Mouse (Mus musculus) limb, embryonic 13.5 days (tissue): ENCODE measurements around the gene Scube1. TPM values are rescaled to one million over a fixed set of nuclear protein-coding genes. Genes with fewer than 3 reads are reported as not detected.

ENCODE experiments used
- ATAC-seq: fragments of 200-750 bp; cut with Nextera tagmentation; 2 replicates; pipeline ENCODE4 v1.8.0; 2017; ENCODE audit warnings: low read depth, moderate number of reproducible peaks, moderate TSS enrichment; ENCODE audit not compliant: low FRiP score
- H3K27ac ChIP-seq: fragments of 300-500 bp; sonication (generic); 2 replicates; pipeline ENCODE4 v1.5.1; 2015; ENCODE audit warnings: inconsistent platforms, mild to moderate bottlenecking, moderate library complexity
- H3K27me3 ChIP-seq: fragments of 300-500 bp; sonication (generic); 2 replicates; pipeline ENCODE4 v1.6.1; 2015; ENCODE audit warnings: mild to moderate bottlenecking, inconsistent platforms
- H3K36me3 ChIP-seq: fragments of 300-500 bp; sonication (generic); 2 replicates; pipeline ENCODE4 v1.6.1; 2015; ENCODE audit warnings: inconsistent platforms, mild to moderate bottlenecking, moderate library complexity
- H3K4me1 ChIP-seq: fragments of 300-500 bp; sonication (generic); 2 replicates; pipeline ENCODE4 v1.6.1; 2015; ENCODE audit warnings: inconsistent platforms
- H3K4me2 ChIP-seq: fragments of 300-500 bp; sonication (generic); replicated peaks from 2 replicates; pipeline ENCODE4 v1.6.1; 2015; ENCODE audit warnings: inconsistent platforms, mild to moderate bottlenecking, moderate library complexity
- H3K4me3 ChIP-seq: fragments of 300-500 bp; sonication (generic); 2 replicates; pipeline ENCODE4 v1.5.1; 2015; ENCODE audit warnings: moderate library complexity, mild to moderate bottlenecking, inconsistent platforms
- H3K9ac ChIP-seq: fragments of 300-500 bp; sonication (generic); 2 replicates; pipeline ENCODE4 v1.6.1; 2015; ENCODE audit warnings: mild to moderate bottlenecking, inconsistent platforms
- H3K9me3 ChIP-seq: fragments of 300-500 bp; sonication (generic); 2 replicates; pipeline ENCODE4 v1.6.1; 2016; ENCODE audit warnings: inconsistent platforms
- WGBS: fragments of 180-500 bp; shearing (Covaris S2); methylation state at CpG from one replicate; pipeline ENCODE4 v1.1.7; 2015; 5-methylcytosine and 5-hydroxymethylcytosine counted together
- polyA plus RNA-seq: library from polyadenylated mRNA; unstranded; fragments of >200 nt; fragmentation: Nextera tagmentation; extraction: Ambion mirVana; gene quantifications from 2 replicates; pipeline ENCODE4 v1.2.1, GENCODE M21; 2015

Gene Scube1
- polyA plus RNA-seq, 1 experiment from 2014 or later, result 22.0 TPM

DNA sequence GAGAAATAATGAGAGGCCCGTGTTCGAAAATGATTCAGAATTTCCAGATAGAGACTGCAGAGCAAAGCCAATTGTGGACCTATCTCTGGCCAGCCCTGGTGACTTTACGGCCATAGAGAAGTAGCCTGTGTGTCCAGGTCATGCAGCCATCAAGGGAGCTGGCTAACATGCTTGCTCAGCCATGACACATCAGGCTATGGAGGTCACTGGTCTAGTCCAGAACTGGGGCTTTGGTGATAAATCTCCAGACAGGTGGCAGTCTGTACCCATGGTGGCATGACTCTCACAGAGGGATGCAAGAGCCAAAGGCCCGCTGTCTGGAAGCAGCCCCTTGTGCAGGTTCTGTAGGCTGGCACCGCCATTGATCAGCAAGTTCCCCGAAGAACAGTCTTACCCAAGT lies 82.3 kb downstream of the Scube1 start:
- Histone ChIP-seq H3K27ac (no peak overlapping the region), H3K4me3 (no peak overlapping the region), H3K36me3 (no peaks in the 10 kb centered on the region), H3K9ac (no peak overlapping the region), H3K4me1 (peaks cover 25% of the 10 kb centered on the region), H3K9me3 (no peaks in the 10 kb centered on the region), H3K4me2 (no peak overlapping the region), H3K27me3 (no peaks in the 10 kb centered on the region)
- no peak for ATAC-seq
- WGBS, result 93% methylated on average over 6 of the region's 6 CpGs

DNA sequence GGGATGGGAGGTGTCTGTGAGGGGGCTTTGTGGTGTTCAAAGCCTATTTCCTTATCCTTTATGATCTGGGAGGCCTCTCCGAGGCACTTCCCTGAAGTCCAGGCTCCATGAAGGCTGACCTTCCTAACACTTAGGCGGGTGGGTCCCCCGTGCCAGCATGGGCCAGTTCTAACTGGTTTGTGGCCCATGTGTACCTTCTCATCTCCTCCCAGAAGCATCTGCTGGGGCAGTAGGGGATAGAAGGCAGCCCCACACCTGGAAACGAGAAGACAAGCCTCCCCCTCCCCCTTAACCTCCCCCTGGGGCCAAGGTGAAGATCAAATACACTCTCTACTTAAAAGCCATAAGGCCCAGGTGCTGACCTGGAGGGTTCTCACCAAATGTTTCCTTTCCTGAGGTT lies 84.6 kb downstream of the Scube1 start:
- Histone ChIP-seq H3K4me3 (no peak overlapping the region), H3K4me2 (no peak overlapping the region), H3K9ac (no peak overlapping the region), H3K27me3 (no peaks in the 10 kb centered on the region), H3K9me3 (no peaks in the 10 kb centered on the region), H3K27ac (no peak overlapping the region), H3K4me1 (peaks cover 27% of the 10 kb centered on the region), H3K36me3 (no peaks in the 10 kb centered on the region)
- no peak for ATAC-seq
- 18% methylated on average over 4 of the region's 4 CpGs for WGBS

DNA sequence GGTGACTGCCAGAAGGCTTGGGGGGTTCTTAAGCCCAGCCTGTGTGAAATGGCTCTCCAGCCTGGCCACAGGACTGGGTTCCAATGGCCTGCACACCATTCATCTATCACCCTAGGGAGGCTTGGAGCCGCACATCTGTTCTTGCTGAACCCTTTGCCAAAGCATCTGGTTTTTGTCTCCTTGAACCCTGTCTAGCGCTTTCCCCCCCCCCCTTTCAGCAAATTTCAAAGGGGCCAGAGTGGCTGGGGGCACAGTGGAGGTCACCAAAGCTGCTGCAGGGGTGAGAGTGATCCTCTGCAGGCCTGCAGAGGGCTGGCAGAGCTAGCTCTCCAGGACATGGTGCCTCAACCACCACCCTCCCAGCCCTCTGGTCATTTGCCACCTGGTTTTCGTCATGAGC lies 85.7 kb downstream of the Scube1 start:
- Histone ChIP-seq H3K9me3 (no peaks in the 10 kb centered on the region), H3K4me3 (no peak overlapping the region), H3K9ac (no peak overlapping the region), H3K4me1 (peaks cover 27% of the 10 kb centered on the region), H3K4me2 (no peak overlapping the region), H3K36me3 (no peaks in the 10 kb centered on the region; the same call in 1 of the 2 replicates), H3K27me3 (no peaks in the 10 kb centered on the region), H3K27ac (no peak overlapping the region)
- 6% methylated on average over 3 of the region's 3 CpGs for WGBS
- ATAC-seq, result no peak

DNA sequence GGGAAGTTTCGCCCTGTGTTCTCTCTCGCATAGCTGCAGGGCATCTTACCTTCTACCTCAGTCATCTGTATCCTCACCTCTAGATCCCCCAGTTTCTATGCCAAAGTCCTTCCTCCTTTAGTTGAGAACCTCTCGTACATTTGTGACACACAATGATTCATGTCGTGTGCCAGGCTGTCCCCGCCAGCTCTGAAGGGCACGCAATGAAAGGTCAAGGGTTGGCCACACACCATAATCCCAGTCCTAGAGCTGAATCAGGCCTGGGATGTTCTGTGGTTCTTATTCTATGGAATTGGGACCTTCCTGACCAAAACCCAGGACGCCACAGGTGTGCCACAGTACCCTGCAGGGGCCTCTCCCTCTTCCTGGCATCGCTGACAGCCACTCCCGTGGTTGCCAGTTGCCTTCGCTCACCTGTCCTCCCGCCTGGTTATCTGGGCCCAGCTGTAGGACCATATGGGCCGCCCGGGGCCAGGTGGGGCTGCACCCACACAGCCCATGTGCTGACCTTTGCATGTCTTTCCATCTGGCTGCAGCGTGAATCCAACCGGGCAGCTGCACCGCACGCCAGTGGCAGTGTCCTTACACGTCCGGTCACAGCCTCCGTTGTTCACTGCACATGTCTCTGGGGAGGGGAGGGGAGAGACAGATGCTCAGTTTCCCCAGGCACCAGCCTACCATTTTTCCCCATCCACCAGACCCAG lies 86.5 kb downstream of the Scube1 start:
- Histone ChIP-seq H3K9me3 (no peaks in the 10 kb centered on the region), H3K4me1 (peaks cover 27% of the 10 kb centered on the region), H3K27ac (no peak overlapping the region), H3K36me3 (no peaks in the 10 kb centered on the region; the same call in 1 of the 2 replicates), H3K27me3 (no peaks in the 10 kb centered on the region), H3K4me2 (no peak overlapping the region), H3K4me3 (no peak overlapping the region), H3K9ac (no peak overlapping the region)
- WGBS, result 53% methylated on average over 20 of the region's 20 CpGs
- no peak for ATAC-seq

DNA sequence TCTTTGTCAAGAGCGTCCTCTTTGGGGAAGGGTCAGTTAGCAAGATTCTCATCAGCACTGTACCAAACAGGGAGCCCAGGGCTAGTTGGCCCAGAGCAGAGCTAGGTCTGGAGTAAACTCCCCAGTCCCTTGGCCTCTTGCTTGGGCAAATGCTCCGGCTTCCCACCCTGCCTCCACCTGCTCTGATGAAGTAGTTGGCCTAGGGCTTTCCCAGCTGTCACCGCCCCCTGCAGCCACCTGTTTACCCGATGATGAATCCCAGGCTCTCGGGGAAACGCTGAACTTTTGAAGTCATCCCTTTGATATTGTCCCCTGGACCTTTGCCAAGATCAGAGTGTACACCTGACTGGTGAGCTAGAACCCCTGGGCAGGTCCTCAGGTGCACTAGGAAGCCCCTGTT lies 88.1 kb downstream of the Scube1 start:
- H3K36me3 ChIP-seq, result peaks cover 4% of the 10 kb centered on the region; the same call in 1 of the 2 replicates
- ATAC-seq, result no peak

DNA sequence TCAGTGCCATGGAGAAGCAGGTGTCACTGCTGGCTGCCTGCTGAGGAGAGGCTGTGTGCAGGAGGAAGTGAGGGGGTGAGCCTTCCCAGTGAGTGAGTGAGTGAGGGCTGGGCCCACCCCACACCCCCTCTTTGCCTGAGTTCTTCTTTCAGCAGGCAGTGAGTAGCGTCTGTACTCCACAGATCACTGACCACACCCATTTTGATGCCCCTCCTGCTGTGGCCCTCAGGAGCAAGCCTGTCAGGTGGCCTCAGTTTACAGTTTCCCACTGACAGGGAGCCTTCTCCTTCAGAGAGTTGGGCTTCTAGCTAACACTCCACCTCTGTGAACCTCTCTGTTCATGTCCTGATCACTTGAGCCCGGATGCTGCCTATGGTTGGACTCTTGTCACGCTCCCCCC lies 89.6 kb downstream of the Scube1 start:
- Histone ChIP-seq H3K4me2 (no peak overlapping the region), H3K27me3 (no peaks in the 10 kb centered on the region), H3K27ac (no peak overlapping the region), H3K4me3 (no peak overlapping the region), H3K9me3 (no peaks in the 10 kb centered on the region), H3K4me1 (peaks cover 22% of the 10 kb centered on the region), H3K36me3 (peaks cover 8% of the 10 kb centered on the region), H3K9ac (no peak overlapping the region)
- no peak for ATAC-seq
- 57% methylated on average over 3 of the region's 3 CpGs for WGBS

More for the DNA sequence above, 88.1 kb downstream of the Scube1 start:
- H3K9ac ChIP-seq, result no peak overlapping the region
- no peaks in the 10 kb centered on the region for H3K9me3 ChIP-seq
- no peak overlapping the region for H3K4me2 ChIP-seq
- no peak overlapping the region for H3K4me3 ChIP-seq
- 52% methylated on average over 6 of the region's 6 CpGs for whole genome bisulfite sequencing
- H3K4me1 ChIP-seq, result peaks cover 27% of the 10 kb centered on the region
- no peaks in the 10 kb centered on the region for H3K27me3 ChIP-seq
- H3K27ac ChIP-seq, result no peak overlapping the region

DNA sequence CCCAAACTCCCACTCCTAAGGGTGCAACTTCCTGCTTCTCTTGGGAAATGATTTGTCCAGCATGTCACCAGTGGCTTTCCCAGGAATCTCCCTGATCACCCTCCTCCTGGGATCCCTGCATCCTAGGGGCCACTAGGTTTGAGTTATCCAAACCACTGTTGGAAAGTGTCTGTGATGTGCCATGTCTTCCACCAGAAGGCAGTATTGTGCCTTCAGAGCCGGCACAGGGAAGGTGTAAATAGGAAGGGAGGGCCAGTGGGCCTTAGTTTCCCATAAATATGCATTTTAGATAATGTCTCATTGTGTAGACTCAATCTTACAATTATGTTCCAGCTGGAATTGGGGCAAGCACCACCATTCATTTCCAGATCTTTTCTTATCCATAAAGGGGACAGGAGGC lies 90.7 kb downstream of the Scube1 start:
- Histone ChIP-seq H3K4me3 (no peak overlapping the region), H3K36me3 (peaks cover 19% of the 10 kb centered on the region), H3K4me1 (peaks cover 11% of the 10 kb centered on the region), H3K9me3 (0 out of 2 replicates have a peak, but pooled peaks cover 5% of the 10 kb centered on the region), H3K27me3 (no peaks in the 10 kb centered on the region), H3K4me2 (no peak overlapping the region), H3K27ac (no peak overlapping the region), H3K9ac (no peak overlapping the region)
- ATAC-seq, result no peak
- WGBS, result 28% methylated on average over 1 of the region's 1 CpGs

DNA sequence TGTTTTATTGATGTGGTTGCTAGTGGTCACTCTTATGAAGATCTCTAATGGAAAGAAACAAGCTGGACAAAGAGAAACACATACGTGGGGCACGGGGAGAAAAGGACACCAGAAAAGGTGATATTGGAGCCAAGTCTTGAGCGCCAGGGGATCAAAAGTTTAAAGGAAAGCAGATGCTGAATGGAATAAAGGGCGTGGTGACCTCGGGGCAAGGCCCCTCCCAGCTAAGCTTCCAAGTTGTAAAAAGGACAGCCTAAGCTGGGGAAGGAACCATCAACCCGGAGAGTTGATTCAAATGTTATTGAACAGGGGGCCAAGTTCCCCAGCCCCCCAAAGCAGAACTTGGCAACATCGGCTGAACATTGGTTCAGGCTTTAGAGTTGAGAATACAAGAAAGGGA lies 93.8 kb downstream of the Scube1 start:
- no peak overlapping the region for H3K4me3 ChIP-seq
- 73% methylated on average over 7 of the region's 7 CpGs for WGBS
- H3K4me1 ChIP-seq, result no peaks in the 10 kb centered on the region
- H3K27me3 ChIP-seq, result no peaks in the 10 kb centered on the region
- H3K4me2 ChIP-seq, result no peak overlapping the region
- no peak overlapping the region for H3K9ac ChIP-seq
- 0 out of 2 replicates have a peak, but pooled peaks cover 5% of the 10 kb centered on the region for H3K9me3 ChIP-seq
- ATAC-seq, result no peak
- no peak overlapping the region for H3K27ac ChIP-seq
- peaks cover 23% of the 10 kb centered on the region for H3K36me3 ChIP-seq

DNA sequence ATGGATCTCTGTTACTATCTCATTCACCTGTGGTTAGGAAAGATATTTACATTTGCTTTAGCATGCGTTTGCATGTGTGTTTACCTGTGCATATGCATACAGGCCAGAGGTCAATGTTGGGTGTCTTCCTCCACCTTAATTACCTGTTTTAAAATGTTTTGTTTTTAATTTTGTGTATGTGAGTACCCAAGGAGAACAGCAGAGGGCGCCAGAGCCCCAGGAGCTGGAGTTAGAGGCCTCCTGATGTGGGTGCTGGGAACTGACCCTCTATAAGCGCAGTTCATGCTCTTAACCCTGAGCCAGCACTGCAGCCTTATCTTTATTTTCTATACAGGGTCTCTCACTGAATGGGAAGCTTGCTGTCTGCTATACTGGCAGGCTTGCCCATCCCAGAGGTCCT lies 95.1 kb downstream of the Scube1 start:
- no peaks in the 10 kb centered on the region for H3K27me3 ChIP-seq
- H3K9ac ChIP-seq, result no peak overlapping the region
- no peak overlapping the region for H3K4me2 ChIP-seq
- 72% methylated on average over 3 of the region's 3 CpGs for WGBS
- H3K9me3 ChIP-seq, result 0 out of 2 replicates have a peak, but pooled peaks cover 5% of the 10 kb centered on the region
- H3K27ac ChIP-seq, result no peak overlapping the region
- no peak overlapping the region for H3K4me3 ChIP-seq
- ATAC-seq, result no peak
- peaks cover 23% of the 10 kb centered on the region for H3K36me3 ChIP-seq
- no peaks in the 10 kb centered on the region for H3K4me1 ChIP-seq

DNA sequence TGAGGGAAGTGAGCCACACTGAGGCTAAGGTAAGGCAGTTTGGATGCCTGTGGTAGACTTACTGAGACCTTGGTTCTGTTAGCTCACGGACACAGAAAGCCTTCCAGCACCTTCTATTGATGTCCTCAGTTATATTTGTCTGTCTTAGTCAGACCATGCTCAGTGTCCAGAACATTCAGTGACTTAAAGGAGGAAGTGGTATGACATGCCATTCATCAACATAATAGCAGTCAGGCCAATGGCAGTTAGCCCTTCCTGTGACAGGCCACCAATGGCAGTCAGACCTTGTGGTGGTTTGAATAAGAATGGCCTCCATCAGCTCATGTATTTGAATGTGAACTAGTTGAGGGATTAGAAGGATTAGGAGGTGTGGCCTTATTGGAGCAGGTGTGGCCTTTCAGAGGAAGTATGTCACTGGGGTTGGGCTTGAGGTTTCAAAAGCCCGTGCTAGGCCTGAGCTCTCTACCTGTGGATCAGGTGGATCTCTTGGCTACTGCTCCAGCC lies 98.6 kb downstream of the Scube1 start:
- Histone ChIP-seq H3K4me1 (no peaks in the 10 kb centered on the region), H3K9me3 (0 out of 2 replicates have a peak, but pooled peaks cover 5% of the 10 kb centered on the region), H3K4me2 (no peak overlapping the region), H3K27ac (no peak overlapping the region), H3K4me3 (no peak overlapping the region), H3K36me3 (peaks cover 23% of the 10 kb centered on the region), H3K27me3 (no peaks in the 10 kb centered on the region), H3K9ac (no peak overlapping the region)
- no peak for ATAC-seq
- 91% methylated on average over 2 of the region's 2 CpGs for WGBS

DNA sequence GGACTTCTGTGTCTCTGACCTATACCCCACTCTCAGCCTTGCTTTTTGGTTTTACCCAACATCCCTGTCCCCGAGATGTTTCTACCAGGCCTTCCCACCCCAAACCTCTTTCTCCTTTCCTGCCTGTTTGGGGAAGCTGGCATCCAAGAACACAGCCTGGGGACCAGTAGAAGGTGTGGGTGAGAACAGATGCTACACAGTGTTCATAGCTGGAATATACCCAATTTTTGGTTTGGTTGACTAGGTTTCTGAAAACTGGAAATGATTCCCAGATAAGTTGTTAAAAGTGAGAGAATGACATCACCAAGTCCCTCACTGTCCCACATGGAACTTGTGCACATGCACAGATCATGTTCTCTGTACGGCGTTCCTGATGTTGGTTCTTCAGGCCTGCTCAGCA lies 109.6 kb downstream of the Scube1 start:
- Histone ChIP-seq H3K36me3 (peaks cover 39% of the 10 kb centered on the region), H3K4me1 (no peaks in the 10 kb centered on the region), H3K4me2 (no peak overlapping the region), H3K4me3 (no peak overlapping the region), H3K27me3 (no peaks in the 10 kb centered on the region), H3K9me3 (no peaks in the 10 kb centered on the region), H3K9ac (no peak overlapping the region), H3K27ac (no peak overlapping the region)
- no peak for ATAC-seq
- whole genome bisulfite sequencing, result 77% methylated on average over 3 of the region's 3 CpGs

DNA sequence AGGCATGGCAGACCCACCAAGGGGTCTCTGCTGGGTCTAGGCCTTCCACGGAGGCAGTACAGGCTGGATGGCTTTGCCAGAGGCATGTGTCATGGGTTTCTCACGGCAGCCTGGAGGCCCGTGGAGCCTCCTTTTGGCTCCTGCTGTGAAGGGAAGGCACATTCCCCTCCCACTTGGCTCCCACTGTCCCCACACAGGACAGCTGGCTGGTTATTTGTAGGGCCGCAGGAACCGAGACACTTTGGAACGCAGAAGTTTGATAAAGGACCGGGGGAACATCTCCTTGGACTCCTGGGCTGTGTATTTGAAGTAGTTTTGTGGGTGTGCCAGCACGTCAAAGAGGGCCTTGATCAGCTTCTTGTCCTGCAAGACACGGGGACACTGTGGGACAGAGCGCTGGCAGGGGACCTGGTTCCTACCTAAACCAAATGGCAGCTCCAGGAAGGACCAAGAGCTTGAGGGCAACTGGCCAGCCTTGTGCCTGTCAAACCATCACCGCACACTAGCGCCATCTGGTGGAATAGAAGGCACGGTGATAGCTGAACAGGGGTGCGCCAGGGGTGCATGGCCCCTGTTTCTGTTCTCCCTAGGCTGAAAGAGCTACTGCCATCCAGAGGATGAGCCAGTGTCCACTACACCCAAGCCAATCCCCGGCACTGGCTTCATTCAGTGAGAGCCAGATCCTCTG lies 117.6 kb downstream of the Scube1 start:
- no peak overlapping the region for H3K9ac ChIP-seq
- no peaks in the 10 kb centered on the region; the same call in 1 of the 2 replicates for H3K4me1 ChIP-seq
- ATAC-seq, result no peak
- no peaks in the 10 kb centered on the region for H3K9me3 ChIP-seq
- H3K27ac ChIP-seq, result no peak overlapping the region
- 0 out of 2 replicates have a peak, but pooled peaks cover 4% of the 10 kb centered on the region for H3K36me3 ChIP-seq
- no peak overlapping the region for H3K4me2 ChIP-seq
- no peak overlapping the region for H3K4me3 ChIP-seq
- WGBS, result 50% methylated on average over 15 of the region's 15 CpGs
- no peaks in the 10 kb centered on the region for H3K27me3 ChIP-seq
